Mouse (Mus musculus) liver, embryonic 11.5 days (tissue): Measurements from ENCODE around the gene Camk2b. TPM values are rescaled to one million over a fixed set of nuclear protein-coding genes. Genes with fewer than 3 reads are reported as not detected.
A peak's percentile ranks its signal among the peaks of the same experiment; 100 is the strongest.
"Not testable (repeated sequence)": the region's sequence is repeated elsewhere in the genome, so short reads cannot be mapped to it uniquely, and the experiment has no call there.

ENCODE experiments used
- ATAC-seq: fragments of 200-750 bp; cut with Nextera tagmentation; replicated peaks from 2 replicates; pipeline ENCODE4 v1.8.0; 2017; ENCODE audit warnings: moderate number of reproducible peaks, mild to moderate bottlenecking, moderate TSS enrichment, moderate library complexity; ENCODE audit not compliant: low FRiP score
- DNase-seq: peaks from one replicate; pipeline ENCODE4 v3.0.0-alpha.2; 2017; ENCODE audit warnings: low spot score
- H3K27ac ChIP-seq: fragments of 300-500 bp; sonication (generic); 2 replicates; pipeline ENCODE4 v1.5.1; 2014; ENCODE audit warnings: mild to moderate bottlenecking, low read depth, low read length, control low read depth
- H3K27me3 ChIP-seq: fragments of 300-500 bp; sonication (generic); replicated peaks from 2 replicates; pipeline ENCODE4 v1.6.1; 2014; ENCODE audit warnings: low read length, mixed read lengths; ENCODE audit not compliant: control insufficient read depth, insufficient read depth
- H3K36me3 ChIP-seq: fragments of 300-500 bp; sonication (generic); 2 replicates; pipeline ENCODE4 v1.6.1; 2014; ENCODE audit warnings: mild to moderate bottlenecking, low read length, moderate library complexity, mixed read lengths; ENCODE audit not compliant: control insufficient read depth, insufficient read depth
- H3K4me1 ChIP-seq: fragments of 300-500 bp; sonication (generic); replicated peaks from 2 replicates; pipeline ENCODE4 v1.6.1; 2014; ENCODE audit warnings: low read length, mixed read lengths; ENCODE audit not compliant: control insufficient read depth, insufficient read depth
- H3K4me2 ChIP-seq: fragments of 300-500 bp; sonication (generic); 2 replicates; pipeline ENCODE4 v1.6.1; 2014; ENCODE audit warnings: mild to moderate bottlenecking, control low read depth, moderate library complexity
- H3K4me3 ChIP-seq: fragments of 300-500 bp; sonication (generic); 2 replicates; pipeline ENCODE4 v1.5.1; 2014; ENCODE audit warnings: low read depth, low read length, control low read depth
- H3K9ac ChIP-seq: fragments of 300-500 bp; sonication (generic); 2 replicates; pipeline ENCODE4 v1.6.1; 2014; ENCODE audit warnings: low read depth, low read length, control low read depth
- H3K9me3 ChIP-seq: fragments of 300-500 bp; sonication (generic); 2 replicates; pipeline ENCODE4 v1.6.1; 2016; ENCODE audit warnings: low read length, inconsistent platforms, mixed read lengths; ENCODE audit not compliant: control insufficient read depth
- WGBS: fragments of 180-500 bp; shearing (Covaris S2); extraction: QIAGEN DNeasy Blood & Tissue Kit; methylation state at CpG from one replicate; pipeline ENCODE4 v1.1.7; 2014; 5-methylcytosine and 5-hydroxymethylcytosine counted together
- polyA plus RNA-seq: library from polyadenylated mRNA; unstranded; fragments of >200 nt; fragmentation: Nextera tagmentation; extraction: Ambion mirVana; gene quantifications from 2 replicates; pipeline ENCODE4 v1.2.1, GENCODE M21; 2014

Camk2b gene
- polyA plus RNA-seq: 0.99 and 1.0 TPM in 2 replicates

DNA sequence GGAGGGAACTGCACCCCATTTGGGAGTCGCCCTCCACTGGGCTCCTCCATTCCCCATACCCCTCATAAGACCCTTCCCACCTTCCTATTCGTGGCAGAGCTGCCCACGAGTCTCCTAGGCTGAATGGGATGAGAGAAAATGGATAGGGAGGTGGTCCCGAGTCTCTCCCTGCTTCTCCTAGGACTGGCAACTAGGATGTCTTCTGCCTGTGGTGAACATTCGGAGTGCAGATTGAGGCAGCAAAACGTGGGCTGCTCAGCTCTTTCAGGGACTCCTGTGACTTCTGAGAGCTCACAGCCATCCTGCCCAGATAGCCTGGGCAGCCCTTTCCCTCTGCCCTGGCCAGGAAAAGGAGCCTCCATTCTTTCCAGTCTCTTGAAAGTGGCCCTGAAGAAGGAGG, at the start of gene Camk2b:
TSS of gene Camk2b (minus strand) at position 187 of the 400 bp plus-strand sequence.
- 10% methylated on average over 6 of the region's 6 CpGs for WGBS
- ATAC-seq (no peak), DNase-seq (no peak)
- Histone ChIP-seq H3K4me2 (peak within 1 kb of the TSS; percentile 76), H3K27me3 (peaks cover 69% of the 10 kb centered on the region), H3K9me3 (no peaks in the 10 kb centered on the region), H3K36me3 (no peaks in the 10 kb centered on the region), H3K4me1 (no peaks in the 10 kb centered on the region; the same call in 1 of the 2 replicates), H3K27ac (no peak within 1 kb of the TSS), H3K9ac (no peak within 1 kb of the TSS), H3K4me3 (peak within 1 kb of the TSS; percentile 47)

GRCm38 (mm10) chr11:6111734-6112484, 45.7 kb upstream of the Camk2b start:
- Histone ChIP-seq H3K27me3 (no peaks in the 10 kb centered on the region), H3K36me3 (peaks cover 13% of the 10 kb centered on the region), H3K27ac (no peak overlapping the region), H3K9ac (no peak overlapping the region), H3K4me1 (no peaks in the 10 kb centered on the region), H3K4me2 (no peak overlapping the region), H3K9me3 (no peaks in the 10 kb centered on the region), H3K4me3 (no peak overlapping the region)
- ATAC-seq: no peak
- WGBS: 89% methylated on average over 5 of the region's 5 CpGs
- no peak for DNase-seq

DNA sequence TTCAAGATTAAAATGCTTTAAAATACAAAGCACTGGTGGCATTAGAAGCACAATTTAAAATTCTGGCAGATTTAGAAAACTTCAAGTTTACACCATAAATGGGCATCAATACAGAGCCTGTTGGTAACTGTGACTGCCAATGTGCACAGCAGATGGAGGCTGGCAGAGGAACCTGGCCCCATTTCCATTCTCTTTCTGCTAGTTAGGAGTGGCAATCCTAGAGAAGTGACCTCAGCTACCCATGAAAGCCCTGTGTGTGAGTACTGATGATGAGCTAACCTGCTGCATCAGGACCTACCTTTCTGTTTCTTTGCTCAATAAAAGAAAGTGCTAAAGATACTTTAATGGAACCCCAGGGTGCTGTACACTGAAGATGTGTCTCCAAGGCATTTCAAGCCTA, 43.8 kb upstream of the Camk2b start:
- DNase-seq (no peak), ATAC-seq (no peak)
- H3K27ac ChIP-seq: no peak overlapping the region
- H3K9me3 ChIP-seq: no peaks in the 10 kb centered on the region
- H3K27me3 ChIP-seq: no peaks in the 10 kb centered on the region
- no peak overlapping the region for H3K4me2 ChIP-seq
- no peak overlapping the region for H3K9ac ChIP-seq
- peaks cover 15% of the 10 kb centered on the region for H3K36me3 ChIP-seq
- no peaks in the 10 kb centered on the region for H3K4me1 ChIP-seq
- no peak overlapping the region for H3K4me3 ChIP-seq

DNA sequence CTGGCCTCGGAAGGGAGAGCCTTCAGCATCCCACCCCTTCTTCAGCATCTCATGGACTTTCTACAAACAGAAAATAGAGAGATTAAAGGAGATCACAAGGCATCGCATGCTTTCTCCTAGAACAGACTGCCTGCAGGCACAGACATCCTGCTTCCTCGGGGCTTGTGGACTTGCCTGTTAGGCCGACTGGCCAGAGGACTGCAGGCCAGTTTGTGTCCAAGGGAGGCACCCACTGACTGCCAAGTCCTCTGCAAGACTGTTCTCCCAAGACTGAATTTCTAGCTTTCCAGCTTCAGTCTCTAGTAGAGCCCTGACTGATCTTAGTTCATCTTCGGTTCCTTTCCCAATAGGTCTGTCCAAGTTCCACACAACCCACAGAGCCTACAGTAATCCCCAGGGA, 42.1 kb upstream of the Camk2b start:
- Histone ChIP-seq H3K27me3 (no peaks in the 10 kb centered on the region), H3K9ac (no peak overlapping the region), H3K9me3 (no peaks in the 10 kb centered on the region), H3K27ac (no peak overlapping the region), H3K4me2 (no peak overlapping the region), H3K36me3 (peaks cover 14% of the 10 kb centered on the region), H3K4me1 (no peaks in the 10 kb centered on the region), H3K4me3 (no peak overlapping the region)
- WGBS: 91% methylated on average over 5 of the region's 5 CpGs
- no peak for DNase-seq
- no peak for ATAC-seq

GRCm38 (mm10) chr11:6107722-6108121, 41.6 kb upstream of the Camk2b start:
- DNase-seq: no peak
- Histone ChIP-seq H3K36me3 (peaks cover 9% of the 10 kb centered on the region), H3K9me3 (no peaks in the 10 kb centered on the region), H3K9ac (no peak overlapping the region), H3K27me3 (no peaks in the 10 kb centered on the region), H3K27ac (no peak overlapping the region), H3K4me2 (no peak overlapping the region), H3K4me3 (no peak overlapping the region), H3K4me1 (no peaks in the 10 kb centered on the region)
- no peak for ATAC-seq
- 86% methylated on average over 3 of the region's 3 CpGs for WGBS

- Histone ChIP-seq H3K9ac (no peak overlapping the region), H3K4me3 (no peak overlapping the region), H3K9me3 (no peaks in the 10 kb centered on the region), H3K27me3 (no peaks in the 10 kb centered on the region), H3K36me3 (peaks cover 6% of the 10 kb centered on the region; the same call in 1 of the 2 replicates), H3K4me1 (no peaks in the 10 kb centered on the region), H3K27ac (no peak overlapping the region), H3K4me2 (no peak overlapping the region)
- DNase-seq: no peak
- ATAC-seq: no peak
- 81% methylated on average over 5 of the region's 5 CpGs for WGBS
Measured at GRCm38 (mm10) chr11:6104734-6105133, 38.6 kb upstream of the Camk2b start.

DNA sequence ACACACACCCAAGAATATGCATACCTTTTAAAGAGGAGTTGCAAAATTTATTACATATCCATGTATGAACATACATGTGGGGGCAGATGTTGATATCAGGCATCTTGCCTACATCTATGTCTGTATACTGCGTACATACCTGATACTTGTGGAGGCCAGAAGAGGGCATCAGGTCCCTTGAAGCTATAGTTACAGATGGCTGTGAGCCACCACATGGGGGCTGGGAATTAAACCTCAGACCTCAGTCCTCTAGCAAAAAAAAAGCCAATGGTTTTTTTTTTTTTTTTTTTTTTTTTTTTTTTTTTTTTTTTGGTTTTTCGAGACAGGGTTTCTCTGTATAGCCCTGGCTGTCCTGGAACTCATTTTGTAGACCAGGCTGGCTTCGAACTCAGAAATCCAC, 30.5 kb upstream of the Camk2b start:
- not testable (repeated sequence) for H3K27me3 ChIP-seq, H3K9ac ChIP-seq, ATAC-seq, H3K4me2 ChIP-seq, H3K9me3 ChIP-seq, H3K4me3 ChIP-seq, DNase-seq, H3K27ac ChIP-seq, H3K4me1 ChIP-seq, H3K36me3 ChIP-seq
- 81% methylated on average over 2 of the region's 3 CpGs for WGBS

DNA sequence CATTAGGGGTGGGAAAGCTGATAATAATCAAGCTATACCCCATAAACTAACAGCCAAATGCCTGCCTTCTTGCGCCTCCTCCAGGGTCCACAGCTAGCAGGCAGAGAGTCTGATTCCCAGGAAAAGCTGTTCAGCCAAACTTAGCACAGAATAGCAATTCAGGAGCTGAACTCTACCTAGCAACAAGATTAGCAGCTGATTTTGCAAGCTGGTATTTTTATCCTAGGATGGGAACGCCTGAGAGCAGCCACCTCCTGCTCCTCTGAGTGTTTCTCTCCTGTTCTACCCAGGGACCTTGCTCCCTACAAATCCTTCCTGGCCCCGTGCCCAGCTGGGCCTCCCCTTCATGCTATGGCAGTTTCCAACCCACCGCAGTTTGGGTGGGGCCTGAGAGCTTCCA, 20.8 kb upstream of the Camk2b start:
- no peaks in the 10 kb centered on the region for H3K27me3 ChIP-seq
- no peaks in the 10 kb centered on the region for H3K9me3 ChIP-seq
- no peak overlapping the region for H3K4me2 ChIP-seq
- WGBS: 68% methylated on average over 4 of the region's 4 CpGs
- H3K9ac ChIP-seq: no peak overlapping the region
- ATAC-seq (no peak), DNase-seq (no peak)
- H3K36me3 ChIP-seq: no peaks in the 10 kb centered on the region
- H3K4me3 ChIP-seq: no peak overlapping the region
- H3K27ac ChIP-seq: no peak overlapping the region
- H3K4me1 ChIP-seq: no peaks in the 10 kb centered on the region

GRCm38 (mm10) chr11:6078737-6079136, 12.6 kb upstream of the Camk2b start:
- no peaks in the 10 kb centered on the region for H3K36me3 ChIP-seq
- H3K4me3 ChIP-seq: no peak overlapping the region
- DNase-seq (no peak), ATAC-seq (no peak)
- no peak overlapping the region for H3K27ac ChIP-seq
- H3K4me1 ChIP-seq: no peaks in the 10 kb centered on the region
- H3K4me2 ChIP-seq: no peak overlapping the region
- WGBS: 72% methylated on average over 2 of the region's 2 CpGs
- no peaks in the 10 kb centered on the region for H3K9me3 ChIP-seq
- no peak overlapping the region for H3K9ac ChIP-seq
- H3K27me3 ChIP-seq: no peaks in the 10 kb centered on the region
